Mouse (Mus musculus) limb, embryonic 12.5 days (tissue): Measurements from ENCODE around the gene Spag16. TPM values are rescaled to one million over a fixed set of nuclear protein-coding genes. Genes with fewer than 3 reads are reported as not detected.

Experiments used
- ATAC-seq: fragments of 200-750 bp; cut with Nextera tagmentation; 2 replicates; pipeline ENCODE4 v1.8.0; 2017; ENCODE audit warnings: low read depth, moderate TSS enrichment; ENCODE audit not compliant: insufficient number of reproducible peaks, insufficient read depth, low FRiP score, low TSS enrichment
- H3K27ac ChIP-seq: fragments of 300-500 bp; sonication (generic); 2 replicates; pipeline ENCODE4 v1.5.1; 2016; ENCODE audit warnings: mild to moderate bottlenecking, moderate library complexity
- H3K27me3 ChIP-seq: fragments of 300-500 bp; sonication (generic); 2 replicates; pipeline ENCODE4 v1.6.1; 2016; ENCODE audit warnings: mild to moderate bottlenecking, moderate library complexity
- H3K36me3 ChIP-seq: fragments of 300-500 bp; sonication (generic); 2 replicates; pipeline ENCODE4 v1.6.1; 2016; ENCODE audit warnings: mild to moderate bottlenecking, moderate library complexity
- H3K4me1 ChIP-seq: fragments of 300-500 bp; sonication (generic); replicated peaks from 2 replicates; pipeline ENCODE4 v1.6.1; 2016
- H3K4me2 ChIP-seq: fragments of 300-500 bp; sonication (generic); 2 replicates; pipeline ENCODE4 v1.6.1; 2016; ENCODE audit warnings: mild to moderate bottlenecking, moderate library complexity
- H3K4me3 ChIP-seq: fragments of 300-500 bp; sonication (generic); replicated peaks from 2 replicates; pipeline ENCODE4 v1.5.1; 2016; ENCODE audit warnings: mild to moderate bottlenecking
- H3K9ac ChIP-seq: fragments of 300-500 bp; sonication (generic); replicated peaks from 2 replicates; pipeline ENCODE4 v1.6.1; 2016; ENCODE audit warnings: mild to moderate bottlenecking, moderate library complexity
- H3K9me3 ChIP-seq: fragments of 300-500 bp; sonication (generic); 2 replicates; pipeline ENCODE4 v1.6.1; 2016; ENCODE audit warnings: mild to moderate bottlenecking, moderate library complexity
- WGBS: fragments of 180-500 bp; shearing (Covaris S2); methylation state at CpG from one replicate; pipeline ENCODE4 v1.1.7; 2016; 5-methylcytosine and 5-hydroxymethylcytosine counted together
- polyA plus RNA-seq: library from polyadenylated mRNA; unstranded; fragments of >200 nt; fragmentation: Nextera tagmentation; extraction: Ambion mirVana; gene quantifications from 2 replicates; pipeline ENCODE4 v1.2.1, GENCODE M21; 2016

The Spag16 gene
- polyA plus RNA-seq, 1 experiment from 2014 or later: 1.3 TPM

DNA sequence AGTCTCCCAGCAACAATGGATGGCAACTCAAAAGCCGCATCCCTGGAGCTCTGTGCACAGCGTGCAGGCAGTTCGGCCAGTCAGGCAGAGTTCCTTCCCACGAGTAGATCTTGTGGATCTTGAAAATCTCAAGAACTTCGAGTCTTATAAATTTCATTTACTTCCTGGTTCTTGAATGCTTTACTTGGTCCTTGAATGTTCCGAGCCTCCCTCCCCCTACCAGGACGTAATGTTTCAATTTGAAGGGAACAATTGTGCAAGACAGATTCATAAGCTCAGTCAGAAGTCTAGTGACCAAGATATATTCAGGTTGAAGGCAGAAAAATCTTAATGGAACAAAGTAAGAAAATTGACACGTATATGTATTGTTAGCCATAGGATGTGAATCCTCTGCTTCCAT lies 277.9 kb downstream of the Spag16 start:
- WGBS: 87% methylated on average over 8 of the region's 8 CpGs
- no peaks in the 10 kb centered on the region for H3K27me3 ChIP-seq
- H3K36me3 ChIP-seq: no peaks in the 10 kb centered on the region
- no peak overlapping the region for H3K9ac ChIP-seq
- no peak overlapping the region for H3K4me3 ChIP-seq
- H3K27ac ChIP-seq: no peak overlapping the region
- H3K4me2 ChIP-seq: no peak overlapping the region
- ATAC-seq: no peak
- H3K4me1 ChIP-seq: no peaks in the 10 kb centered on the region
- H3K9me3 ChIP-seq: no peaks in the 10 kb centered on the region

DNA sequence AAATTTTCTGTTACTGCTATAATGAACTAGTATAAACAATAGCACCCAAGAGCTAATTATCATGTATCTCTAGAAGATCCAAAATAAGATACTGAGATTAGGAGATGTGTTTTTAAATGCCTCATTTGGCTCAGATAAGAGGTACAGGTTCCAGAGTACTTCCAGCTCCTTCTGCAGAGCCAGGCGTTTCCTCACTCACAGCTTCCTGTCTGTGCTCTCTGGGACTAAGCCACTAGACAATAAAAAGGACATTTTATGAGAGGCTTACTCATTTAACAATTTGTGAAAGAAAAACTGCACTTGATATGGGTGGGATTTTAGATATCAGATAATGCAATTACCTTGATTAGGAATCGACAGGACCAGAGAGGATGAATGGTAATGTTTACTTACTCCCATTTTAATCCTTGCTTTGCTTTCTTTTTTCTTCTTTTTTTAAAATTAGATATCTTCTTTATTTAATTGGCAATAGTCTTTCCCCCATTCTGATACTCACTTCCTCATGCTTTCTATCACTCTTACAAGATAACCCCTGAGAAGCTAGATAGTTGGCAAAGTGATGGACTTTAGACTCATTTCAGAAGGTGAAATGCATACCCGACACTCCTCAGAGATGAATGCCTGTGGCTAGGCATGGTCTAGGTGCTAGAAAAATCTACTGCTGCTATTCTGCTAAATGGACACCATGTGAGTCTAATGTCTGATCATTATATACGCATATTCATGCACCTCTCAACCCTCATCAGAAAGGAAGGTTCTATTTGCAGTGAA lies 289.6 kb downstream of the Spag16 start:
- 72% methylated on average over 4 of the region's 4 CpGs for WGBS
- no peak overlapping the region for H3K9ac ChIP-seq
- H3K27me3 ChIP-seq: no peaks in the 10 kb centered on the region
- no peak overlapping the region for H3K4me2 ChIP-seq
- H3K36me3 ChIP-seq: no peaks in the 10 kb centered on the region
- no peak overlapping the region for H3K27ac ChIP-seq
- no peaks in the 10 kb centered on the region for H3K4me1 ChIP-seq
- no peak for ATAC-seq
- H3K4me3 ChIP-seq: no peak overlapping the region
- no peaks in the 10 kb centered on the region for H3K9me3 ChIP-seq

DNA sequence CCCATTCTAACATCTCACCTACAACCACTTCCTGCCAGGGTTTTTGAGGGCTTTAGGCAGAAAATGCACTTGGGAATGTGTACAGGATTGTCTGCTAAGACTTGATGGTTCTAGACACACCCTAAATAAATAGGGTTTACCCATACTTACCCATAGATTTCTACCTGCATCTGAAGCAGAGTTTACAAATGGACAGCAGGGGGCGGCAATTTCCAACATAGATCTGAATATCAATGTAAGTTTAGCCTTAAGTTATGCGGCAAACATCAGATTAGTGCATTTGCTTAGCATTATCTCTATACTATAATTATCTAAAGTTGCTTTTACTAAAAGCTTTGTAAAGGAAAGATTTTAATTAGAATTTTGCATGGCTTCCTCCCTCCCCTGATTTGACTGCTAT lies 301.3 kb downstream of the Spag16 start:
- Histone ChIP-seq H3K4me3 (no peak overlapping the region), H3K27me3 (no peaks in the 10 kb centered on the region), H3K9me3 (no peaks in the 10 kb centered on the region), H3K27ac (no peak overlapping the region), H3K36me3 (no peaks in the 10 kb centered on the region), H3K4me2 (no peak overlapping the region), H3K9ac (no peak overlapping the region), H3K4me1 (no peaks in the 10 kb centered on the region)
- 61% methylated on average over 2 of the region's 2 CpGs for WGBS
- no peak for ATAC-seq

DNA sequence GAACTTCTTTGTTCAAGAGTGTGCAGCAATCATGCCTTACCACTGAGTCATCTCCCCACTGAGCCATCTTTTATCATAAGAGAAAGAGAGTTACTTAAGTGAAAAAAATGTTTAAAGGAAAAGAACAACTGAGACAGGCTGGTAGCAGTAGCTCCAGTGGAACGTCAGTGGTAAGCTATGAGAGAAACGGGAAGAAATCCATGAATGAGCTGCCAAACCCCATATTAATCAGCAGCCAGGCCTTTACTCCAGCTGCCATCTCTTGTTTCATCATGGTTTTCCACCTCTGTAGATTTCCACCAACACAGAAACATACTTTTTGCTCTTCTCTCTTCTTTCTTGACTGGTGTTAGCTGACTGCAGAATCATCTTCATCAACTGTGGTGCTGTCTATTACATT lies 308.8 kb downstream of the Spag16 start:
- H3K27me3 ChIP-seq: no peaks in the 10 kb centered on the region
- no peak for ATAC-seq
- WGBS: 93% methylated on average over 2 of the region's 2 CpGs
- H3K36me3 ChIP-seq: no peaks in the 10 kb centered on the region
- H3K4me1 ChIP-seq: no peaks in the 10 kb centered on the region
- no peak overlapping the region for H3K9ac ChIP-seq
- H3K9me3 ChIP-seq: no peaks in the 10 kb centered on the region
- no peak overlapping the region for H3K4me3 ChIP-seq
- no peak overlapping the region for H3K27ac ChIP-seq
- H3K4me2 ChIP-seq: no peak overlapping the region

DNA sequence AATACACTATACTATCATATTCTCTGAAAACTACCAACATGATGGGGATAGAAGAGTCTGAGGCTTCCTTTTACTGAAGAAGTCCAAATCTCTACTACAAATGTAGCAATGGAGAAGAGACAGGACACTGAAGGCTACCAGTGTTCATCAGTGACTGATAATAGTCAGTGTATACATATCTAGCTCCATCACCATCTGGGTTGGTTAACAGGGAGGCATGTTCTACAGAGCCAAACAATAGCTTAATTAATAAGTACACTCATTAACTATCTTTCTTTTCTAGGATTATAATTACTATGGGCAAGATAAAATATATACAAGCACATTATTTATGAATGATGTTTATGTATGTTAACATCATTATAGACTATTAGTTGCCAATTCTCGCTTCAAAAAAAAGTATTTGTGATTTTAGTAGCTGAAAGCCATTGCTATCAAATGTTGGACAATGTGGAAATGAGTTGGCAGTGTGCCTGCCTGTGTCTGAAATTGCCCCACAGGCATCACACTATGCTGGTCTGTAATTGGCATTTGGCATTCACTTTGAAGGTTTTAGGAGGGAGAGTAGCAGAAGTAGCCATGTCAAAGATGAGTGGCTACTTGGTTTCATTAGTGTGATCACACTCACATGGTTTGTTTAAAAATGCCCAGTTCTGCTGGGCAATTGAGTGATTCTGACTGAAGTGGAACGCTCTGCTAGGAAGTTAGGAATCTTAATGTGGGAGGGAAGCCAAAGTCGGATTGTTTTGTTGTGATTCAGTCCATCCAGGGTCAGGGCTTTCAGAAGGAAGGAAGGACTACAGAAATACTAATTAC lies 338.8 kb downstream of the Spag16 start:
- ATAC-seq: no peak

DNA sequence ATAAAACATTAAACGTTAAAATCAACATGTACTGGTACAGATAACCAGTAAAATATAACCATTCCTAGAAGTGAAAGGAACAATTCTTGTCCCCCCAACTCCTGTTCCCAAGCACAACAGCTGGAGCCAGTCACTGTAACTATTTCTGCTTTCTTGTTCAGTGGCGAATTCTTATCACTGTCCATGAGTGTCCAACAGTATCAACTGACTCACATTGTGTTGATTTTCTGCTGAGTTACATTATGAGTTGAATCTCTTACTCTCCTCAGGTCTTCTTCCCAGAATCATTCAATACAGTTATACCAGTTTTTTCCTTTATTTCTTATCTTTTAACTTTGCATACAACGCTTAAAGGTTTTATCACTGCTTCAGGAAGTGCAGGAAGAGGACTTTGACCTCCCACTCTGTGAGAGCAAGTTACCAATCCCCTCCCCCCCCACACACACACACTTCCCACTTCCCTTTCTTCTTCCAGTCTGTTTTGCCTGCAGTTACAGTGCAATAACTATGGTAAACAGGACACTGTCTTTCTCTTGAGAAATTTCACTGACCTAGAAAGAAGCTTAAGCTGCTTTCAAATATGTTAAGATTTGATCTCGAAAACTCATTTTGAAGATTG lies 353.5 kb downstream of the Spag16 start:
- no peak overlapping the region for H3K9ac ChIP-seq
- H3K27ac ChIP-seq: no peak overlapping the region
- H3K4me1 ChIP-seq: no peaks in the 10 kb centered on the region
- H3K9me3 ChIP-seq: no peaks in the 10 kb centered on the region
- no peaks in the 10 kb centered on the region for H3K27me3 ChIP-seq
- no peak for ATAC-seq
- H3K4me3 ChIP-seq: no peak overlapping the region
- no peak overlapping the region for H3K4me2 ChIP-seq
- 77% methylated on average over 4 of the region's 4 CpGs for WGBS
- H3K36me3 ChIP-seq: no peaks in the 10 kb centered on the region

More for the DNA sequence above, 338.8 kb downstream of the Spag16 start:
- Histone ChIP-seq H3K27ac (no peak overlapping the region), H3K36me3 (no peaks in the 10 kb centered on the region), H3K4me3 (no peak overlapping the region), H3K9ac (no peak overlapping the region), H3K4me2 (no peak overlapping the region), H3K4me1 (no peaks in the 10 kb centered on the region), H3K27me3 (no peaks in the 10 kb centered on the region), H3K9me3 (no peaks in the 10 kb centered on the region)
- 70% methylated on average over 3 of the region's 3 CpGs for WGBS

DNA sequence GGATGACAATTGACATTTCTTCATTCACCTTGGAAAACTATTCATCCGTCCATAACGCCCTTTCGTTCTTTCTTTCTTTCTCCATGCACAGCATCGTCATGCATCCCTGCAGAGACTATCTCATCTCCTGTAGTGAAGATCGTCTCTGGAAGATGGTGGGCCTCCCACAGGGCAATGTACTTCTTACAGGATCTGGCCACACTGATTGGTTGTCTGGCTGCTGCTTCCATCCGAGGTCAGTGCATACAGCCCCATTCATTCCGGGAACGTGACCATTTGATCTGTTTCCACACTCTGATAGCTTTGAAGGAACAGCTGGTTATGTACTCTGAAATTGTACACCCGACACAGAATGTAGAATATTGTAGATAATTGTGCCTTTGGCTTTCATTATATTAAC lies 438.0 kb downstream of the Spag16 start:
- WGBS: 68% methylated on average over 9 of the region's 9 CpGs
- H3K4me3 ChIP-seq: no peak overlapping the region
- H3K9me3 ChIP-seq: no peaks in the 10 kb centered on the region
- no peak overlapping the region for H3K4me2 ChIP-seq
- H3K27me3 ChIP-seq: no peaks in the 10 kb centered on the region
- ATAC-seq: no peak
- H3K27ac ChIP-seq: no peak overlapping the region
- H3K9ac ChIP-seq: no peak overlapping the region
- H3K36me3 ChIP-seq: no peaks in the 10 kb centered on the region
- no peaks in the 10 kb centered on the region for H3K4me1 ChIP-seq

DNA sequence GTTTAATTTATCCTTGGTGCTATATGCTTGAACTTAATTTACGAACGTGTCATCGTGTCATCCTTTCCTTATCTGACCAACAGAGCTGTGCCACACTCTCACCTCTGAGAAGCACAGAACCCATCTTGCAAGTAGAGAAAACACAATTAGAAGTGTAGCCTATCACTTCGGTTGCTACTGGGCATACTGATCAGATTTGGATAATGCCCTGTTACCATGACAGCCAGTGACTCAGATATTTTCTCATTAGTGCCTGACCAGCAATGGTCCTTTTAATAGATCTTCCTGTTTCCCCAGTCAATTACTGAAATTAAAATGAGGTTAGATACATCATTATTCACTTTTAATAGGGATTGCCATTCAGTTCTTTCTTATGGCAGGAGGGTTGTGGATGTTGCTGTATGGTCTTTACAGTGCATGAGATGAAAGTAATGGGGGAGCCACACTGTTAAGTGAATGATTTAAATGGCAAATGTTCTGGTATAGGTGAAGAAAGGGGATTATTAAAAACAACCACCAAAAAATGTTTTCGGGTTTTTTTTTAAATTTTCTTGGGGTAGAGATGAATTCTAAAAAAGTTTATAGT lies 439.2 kb downstream of the Spag16 start:
- H3K4me1 ChIP-seq: no peaks in the 10 kb centered on the region
- no peak for ATAC-seq
- H3K9ac ChIP-seq: no peak overlapping the region
- WGBS: 88% methylated on average over 5 of the region's 5 CpGs
- no peak overlapping the region for H3K27ac ChIP-seq
- no peaks in the 10 kb centered on the region for H3K27me3 ChIP-seq
- no peaks in the 10 kb centered on the region for H3K9me3 ChIP-seq
- H3K36me3 ChIP-seq: no peaks in the 10 kb centered on the region
- no peak overlapping the region for H3K4me3 ChIP-seq
- no peak overlapping the region for H3K4me2 ChIP-seq

- H3K9ac ChIP-seq: no peak overlapping the region
- no peak overlapping the region for H3K4me3 ChIP-seq
- no peaks in the 10 kb centered on the region for H3K9me3 ChIP-seq
- ATAC-seq: no peak
- H3K27me3 ChIP-seq: no peaks in the 10 kb centered on the region
- H3K27ac ChIP-seq: no peak overlapping the region
- 14% methylated on average over 8 of the region's 8 CpGs for WGBS
- H3K4me1 ChIP-seq: no peaks in the 10 kb centered on the region
- no peaks in the 10 kb centered on the region for H3K36me3 ChIP-seq
- no peak overlapping the region for H3K4me2 ChIP-seq
Measured at GRCm38 (mm10) chr1:70270139-70270538, 443.4 kb downstream of the Spag16 start.

GRCm38 (mm10) chr1:70272753-70273152 lies 446.0 kb downstream of the Spag16 start:
- no peaks in the 10 kb centered on the region for H3K27me3 ChIP-seq
- H3K9ac ChIP-seq: no peak overlapping the region
- no peaks in the 10 kb centered on the region for H3K36me3 ChIP-seq
- H3K4me3 ChIP-seq: no peak overlapping the region
- ATAC-seq: no peak
- H3K27ac ChIP-seq: no peak overlapping the region
- H3K9me3 ChIP-seq: no peaks in the 10 kb centered on the region
- no peaks in the 10 kb centered on the region for H3K4me1 ChIP-seq
- no peak overlapping the region for H3K4me2 ChIP-seq
- 82% methylated on average over 2 of the region's 2 CpGs for WGBS

DNA sequence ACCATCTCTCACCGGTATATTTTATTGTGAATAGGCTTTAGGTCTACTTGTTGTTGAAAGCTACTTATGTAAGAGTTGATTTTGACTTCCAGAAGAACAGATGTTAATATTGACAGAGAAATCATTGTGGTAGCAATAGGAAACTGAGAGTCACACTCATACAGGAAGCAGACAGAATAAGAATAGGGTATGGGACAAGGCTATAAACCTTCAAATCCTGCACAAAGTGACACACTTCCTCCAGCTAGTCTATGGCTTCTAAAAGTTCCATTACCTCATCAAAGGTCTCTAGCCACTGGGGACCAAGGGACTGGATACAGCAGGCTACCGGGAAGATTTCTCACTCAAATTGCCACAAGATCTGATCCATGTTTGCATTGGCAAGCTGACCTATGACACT lies 452.5 kb downstream of the Spag16 start:
- H3K4me3 ChIP-seq: no peak overlapping the region
- no peaks in the 10 kb centered on the region for H3K9me3 ChIP-seq
- no peak for ATAC-seq
- no peaks in the 10 kb centered on the region for H3K27me3 ChIP-seq
- no peak overlapping the region for H3K9ac ChIP-seq
- no peaks in the 10 kb centered on the region for H3K4me1 ChIP-seq
- WGBS: 84% methylated on average over 2 of the region's 2 CpGs
- no peak overlapping the region for H3K4me2 ChIP-seq
- H3K36me3 ChIP-seq: no peaks in the 10 kb centered on the region
- H3K27ac ChIP-seq: no peak overlapping the region
